Mouse (Mus musculus): ENCODE measurements around the gene Cacna2d1. TPM values are rescaled to one million over a fixed set of nuclear protein-coding genes. Genes with fewer than 3 reads are reported as not detected.

Cacna2d1 gene
- total RNA-seq, 2 experiments from 2014 or later, result 196 to 198 TPM

GRCm38 (mm10) chr5:15941191-15941725 lies 6.8 kb downstream of the Cacna2d1 start:
- H3K27ac ChIP-seq, result peak overlapping the region; percentile 38; the same call in 1 of the 2 replicates
- H3K4me3 ChIP-seq, result no peak overlapping the region
- no peak for DNase-seq (ENCODE audit: extremely low spot score in 1 of 2, low spot score in 2 of 2)
- intact Hi-C loops (cut with DNase I), result no loop called here
- no peak; the same call in 1 of the 2 replicates for TF ChIP-seq CTCF (IDR thresholded peaks at IDR 0.05)

GRCm38 (mm10) chr5:15942051-15942450 lies 7.6 kb downstream of the Cacna2d1 start:
- no peak for TF ChIP-seq CTCF (IDR thresholded peaks at IDR 0.05)
- intact Hi-C loops (cut with DNase I), result no loop called here
- Histone ChIP-seq H3K4me3 (no peak overlapping the region), H3K27ac (no peak overlapping the region)
- no peak for DNase-seq (ENCODE audit: extremely low spot score in 1 of 2, low spot score in 2 of 2)

- intact Hi-C loops (cut with DNase I), result no loop called here
- DNase-seq (ENCODE audit: extremely low spot score in 1 of 2, low spot score in 2 of 2), result no peak
- TF ChIP-seq CTCF (IDR thresholded peaks at IDR 0.05), result no peak
- Histone ChIP-seq H3K27ac (no peak overlapping the region), H3K4me3 (no peak overlapping the region)
These were observed 14.0 kb downstream of the Cacna2d1 start for GRCm38 (mm10) chr5:15948290-15949037.

- intact Hi-C loops (cut with DNase I), result no loop called here
- Histone ChIP-seq H3K4me3 (no peak overlapping the region), H3K27ac (no peak overlapping the region)
- DNase-seq (ENCODE audit: extremely low spot score in 1 of 2, low spot score in 2 of 2), result no peak
- TF ChIP-seq CTCF (IDR thresholded peaks at IDR 0.05), result no peak
These were observed 25.3 kb downstream of the Cacna2d1 start for GRCm38 (mm10) chr5:15959760-15960159.

- Histone ChIP-seq H3K4me3 (no peak overlapping the region), H3K27ac (no peak overlapping the region)
- intact Hi-C loops (cut with DNase I), result no loop called here
- TF ChIP-seq CTCF (IDR thresholded peaks at IDR 0.05), result no peak
- no peak for DNase-seq (ENCODE audit: extremely low spot score in 1 of 2, low spot score in 2 of 2)
These were observed 27.4 kb downstream of the Cacna2d1 start for GRCm38 (mm10) chr5:15961866-15962265.

GRCm38 (mm10) chr5:15966888-15967287 lies 32.4 kb downstream of the Cacna2d1 start:
- intact Hi-C loops (cut with DNase I), result no loop called here
- DNase-seq (ENCODE audit: extremely low spot score in 1 of 2, low spot score in 2 of 2), result no peak
- TF ChIP-seq CTCF (IDR thresholded peaks at IDR 0.05), result no peak
- H3K4me3 ChIP-seq, result no peak overlapping the region
- no peak overlapping the region for H3K27ac ChIP-seq

- intact Hi-C loops (cut with DNase I), result no loop called here
- no peak overlapping the region for H3K27ac ChIP-seq
- H3K4me3 ChIP-seq, result no peak overlapping the region
- no peak for TF ChIP-seq CTCF (IDR thresholded peaks at IDR 0.05)
- DNase-seq (ENCODE audit: extremely low spot score in 1 of 2, low spot score in 2 of 2), result no peak
These were observed 37.3 kb downstream of the Cacna2d1 start for GRCm38 (mm10) chr5:15971821-15972220.

GRCm38 (mm10) chr5:15972351-15972750 lies 37.9 kb downstream of the Cacna2d1 start:
- Histone ChIP-seq H3K27ac (no peak overlapping the region), H3K4me3 (no peak overlapping the region)
- TF ChIP-seq CTCF (IDR thresholded peaks at IDR 0.05), result no peak
- intact Hi-C loops (cut with DNase I), result no loop called here
- DNase-seq (ENCODE audit: extremely low spot score in 1 of 2, low spot score in 2 of 2), result no peak

- H3K4me3 ChIP-seq, result no peak overlapping the region
- intact Hi-C loops (cut with DNase I), result no loop called here
- DNase-seq (ENCODE audit: extremely low spot score in 1 of 2, low spot score in 2 of 2), result no peak
- no peak overlapping the region for H3K27ac ChIP-seq
- no peak for TF ChIP-seq CTCF (IDR thresholded peaks at IDR 0.05)
These were observed 40.2 kb downstream of the Cacna2d1 start for GRCm38 (mm10) chr5:15974652-15975051.

GRCm38 (mm10) chr5:15979225-15979624 lies 44.7 kb downstream of the Cacna2d1 start:
- DNase-seq (ENCODE audit: extremely low spot score in 1 of 2, low spot score in 2 of 2), result no peak
- intact Hi-C loops (cut with DNase I), result no loop called here
- no peak overlapping the region for H3K27ac ChIP-seq
- TF ChIP-seq CTCF (IDR thresholded peaks at IDR 0.05), result no peak
- no peak overlapping the region for H3K4me3 ChIP-seq

- Histone ChIP-seq H3K4me3 (no peak overlapping the region), H3K27ac (no peak overlapping the region)
- intact Hi-C loops (cut with DNase I), result no loop called here
- DNase-seq (ENCODE audit: extremely low spot score in 1 of 2, low spot score in 2 of 2), result no peak
- TF ChIP-seq CTCF (IDR thresholded peaks at IDR 0.05), result no peak
These were observed 48.1 kb downstream of the Cacna2d1 start for GRCm38 (mm10) chr5:15982573-15982972.

GRCm38 (mm10) chr5:15983354-15983753 lies 48.9 kb downstream of the Cacna2d1 start:
- DNase-seq (ENCODE audit: extremely low spot score in 1 of 2, low spot score in 2 of 2), result no peak
- TF ChIP-seq CTCF (IDR thresholded peaks at IDR 0.05), result no peak
- Histone ChIP-seq H3K4me3 (no peak overlapping the region), H3K27ac (no peak overlapping the region)
- intact Hi-C loops (cut with DNase I), result no loop called here

All from left cerebral cortex, adult 2 months (tissue).